Mouse (Mus musculus): ENCODE data around the gene Cd52. TPM values are rescaled to one million over a fixed set of nuclear protein-coding genes. Genes with fewer than 3 reads are reported as not detected.

Cd52 gene
- polyA plus RNA-seq, 1 experiment: not detected

GRCm38 (mm10) chr4:134068793-134069580 lies 25.9 kb downstream of the Cd52 start:
- TF ChIP-seq CEBPB (IDR thresholded peaks at IDR 0.05; ENCODE audit: low read depth) (no peak), MYOD1 (IDR thresholded peaks at IDR 0.05; ENCODE audit: control insufficient read depth, insufficient read length, low read depth) (no peak), USF1 (IDR thresholded peaks at IDR 0.05; ENCODE audit: low read depth) (no peak), MYOG (IDR thresholded peaks at IDR 0.05; ENCODE audit: control insufficient read depth, extremely low read depth, insufficient read length) (no peak), CTCF (IDR thresholded peaks at IDR 0.05; ENCODE audit: control insufficient read depth, insufficient read depth, insufficient read length) (no peak), FOSL1 (IDR thresholded peaks at IDR 0.05; ENCODE audit: insufficient read depth, low read length, poor library complexity, severe bottlenecking) (no peak), MAX (IDR thresholded peaks at IDR 0.05) (no peak)

GRCm38 (mm10) chr4:134067833-134068544 lies 26.9 kb downstream of the Cd52 start:
- no peak overlapping the region for H3ac ChIP-seq (ENCODE audit: control insufficient read depth, insufficient read length, low read depth)
- H3K79me3 ChIP-seq (ENCODE audit: low read depth): no peaks in the 10 kb centered on the region
- no peak overlapping the region for H3K4me3 ChIP-seq (ENCODE audit: insufficient read depth, poor library complexity, severe bottlenecking)
- TF ChIP-seq USF1 (IDR thresholded peaks at IDR 0.05; ENCODE audit: low read depth): no peak
- no peak for TF ChIP-seq CEBPB (IDR thresholded peaks at IDR 0.05; ENCODE audit: low read depth)
- TF ChIP-seq FOSL1 (IDR thresholded peaks at IDR 0.05; ENCODE audit: insufficient read depth, low read length, poor library complexity, severe bottlenecking): no peak
- TF ChIP-seq MAX (IDR thresholded peaks at IDR 0.05): no peak
- no peak for TF ChIP-seq MYOD1 (IDR thresholded peaks at IDR 0.05; ENCODE audit: control insufficient read depth, insufficient read length, low read depth)
- no peak for TF ChIP-seq MYOG (IDR thresholded peaks at IDR 0.05; ENCODE audit: control insufficient read depth, extremely low read depth, insufficient read length)
- no peak for TF ChIP-seq CTCF (IDR thresholded peaks at IDR 0.05; ENCODE audit: control insufficient read depth, insufficient read depth, insufficient read length)
- H3K27me3 ChIP-seq (ENCODE audit: control insufficient read depth, insufficient read depth, insufficient read length): peaks cover 50% of the 10 kb centered on the region
- H3K36me3 ChIP-seq (ENCODE audit: control insufficient read depth, insufficient read depth): no peaks in the 10 kb centered on the region
- H3K79me2 ChIP-seq (ENCODE audit: control insufficient read depth, insufficient read depth): no peaks in the 10 kb centered on the region

More at GRCm38 (mm10) chr4:134068793-134069580, 25.9 kb downstream of the Cd52 start:
- Histone ChIP-seq H3ac (ENCODE audit: control insufficient read depth, insufficient read length, low read depth) (no peak overlapping the region), H3K79me3 (ENCODE audit: low read depth) (no peaks in the 10 kb centered on the region), H3K27me3 (ENCODE audit: control insufficient read depth, insufficient read depth, insufficient read length) (peaks cover 49% of the 10 kb centered on the region), H3K79me2 (ENCODE audit: control insufficient read depth, insufficient read depth) (no peaks in the 10 kb centered on the region), H3K36me3 (ENCODE audit: control insufficient read depth, insufficient read depth) (no peaks in the 10 kb centered on the region), H3K4me3 (ENCODE audit: insufficient read depth, poor library complexity, severe bottlenecking) (no peak overlapping the region)

DNA sequence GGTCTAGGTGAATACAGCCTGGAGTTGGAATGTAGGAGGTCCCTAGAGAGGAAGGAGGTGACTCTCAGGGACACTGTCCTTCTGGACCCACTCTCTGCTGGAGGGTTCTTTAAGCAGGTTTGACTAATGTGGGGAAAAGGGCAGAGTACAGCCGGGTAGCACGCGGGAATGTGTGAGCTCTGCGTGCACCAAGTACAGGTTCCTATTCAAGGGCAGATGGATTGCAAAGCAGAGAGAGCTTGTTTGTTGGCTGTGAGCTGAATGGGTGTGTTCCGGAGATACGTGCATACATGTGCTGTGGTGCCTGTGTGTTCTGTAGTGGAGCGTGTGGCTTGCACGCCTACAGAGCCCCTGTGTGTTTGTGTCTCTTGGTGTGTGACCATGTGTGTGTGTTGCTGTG lies 27.5 kb downstream of the Cd52 start:
- TF ChIP-seq FOSL1 (IDR thresholded peaks at IDR 0.05; ENCODE audit: insufficient read depth, low read length, poor library complexity, severe bottlenecking) (no peak), CEBPB (IDR thresholded peaks at IDR 0.05; ENCODE audit: low read depth) (no peak), CTCF (IDR thresholded peaks at IDR 0.05; ENCODE audit: control insufficient read depth, insufficient read depth, insufficient read length) (no peak), USF1 (IDR thresholded peaks at IDR 0.05; ENCODE audit: low read depth) (no peak), MYOD1 (IDR thresholded peaks at IDR 0.05; ENCODE audit: control insufficient read depth, insufficient read length, low read depth) (no peak), MAX (IDR thresholded peaks at IDR 0.05) (no peak), MYOG (IDR thresholded peaks at IDR 0.05; ENCODE audit: control insufficient read depth, extremely low read depth, insufficient read length) (no peak)
- Histone ChIP-seq H3K36me3 (ENCODE audit: control insufficient read depth, insufficient read depth) (no peaks in the 10 kb centered on the region), H3K27me3 (ENCODE audit: control insufficient read depth, insufficient read depth, insufficient read length) (peaks cover 45% of the 10 kb centered on the region), H3ac (ENCODE audit: control insufficient read depth, insufficient read length, low read depth) (no peak overlapping the region), H3K4me3 (ENCODE audit: insufficient read depth, poor library complexity, severe bottlenecking) (no peak overlapping the region), H3K79me3 (ENCODE audit: low read depth) (no peaks in the 10 kb centered on the region), H3K79me2 (ENCODE audit: control insufficient read depth, insufficient read depth) (no peaks in the 10 kb centered on the region)

GRCm38 (mm10) chr4:134065431-134066004 lies 29.4 kb downstream of the Cd52 start:
- Histone ChIP-seq H3K79me3 (ENCODE audit: low read depth) (no peaks in the 10 kb centered on the region), H3ac (ENCODE audit: control insufficient read depth, insufficient read length, low read depth) (no peak overlapping the region), H3K79me2 (ENCODE audit: control insufficient read depth, insufficient read depth) (no peaks in the 10 kb centered on the region), H3K27me3 (ENCODE audit: control insufficient read depth, insufficient read depth, insufficient read length) (peaks cover 43% of the 10 kb centered on the region), H3K36me3 (ENCODE audit: control insufficient read depth, insufficient read depth) (no peaks in the 10 kb centered on the region), H3K4me3 (ENCODE audit: insufficient read depth, poor library complexity, severe bottlenecking) (no peak overlapping the region)
- no peak for TF ChIP-seq CEBPB (IDR thresholded peaks at IDR 0.05; ENCODE audit: low read depth)
- no peak for TF ChIP-seq MYOG (IDR thresholded peaks at IDR 0.05; ENCODE audit: control insufficient read depth, extremely low read depth, insufficient read length)
- no peak for TF ChIP-seq USF1 (IDR thresholded peaks at IDR 0.05; ENCODE audit: low read depth)
- TF ChIP-seq MAX (IDR thresholded peaks at IDR 0.05): no peak
- no peak for TF ChIP-seq MYOD1 (IDR thresholded peaks at IDR 0.05; ENCODE audit: control insufficient read depth, insufficient read length, low read depth)
- no peak for TF ChIP-seq CTCF (IDR thresholded peaks at IDR 0.05; ENCODE audit: control insufficient read depth, insufficient read depth, insufficient read length)
- no peak for TF ChIP-seq FOSL1 (IDR thresholded peaks at IDR 0.05; ENCODE audit: insufficient read depth, low read length, poor library complexity, severe bottlenecking)

DNA sequence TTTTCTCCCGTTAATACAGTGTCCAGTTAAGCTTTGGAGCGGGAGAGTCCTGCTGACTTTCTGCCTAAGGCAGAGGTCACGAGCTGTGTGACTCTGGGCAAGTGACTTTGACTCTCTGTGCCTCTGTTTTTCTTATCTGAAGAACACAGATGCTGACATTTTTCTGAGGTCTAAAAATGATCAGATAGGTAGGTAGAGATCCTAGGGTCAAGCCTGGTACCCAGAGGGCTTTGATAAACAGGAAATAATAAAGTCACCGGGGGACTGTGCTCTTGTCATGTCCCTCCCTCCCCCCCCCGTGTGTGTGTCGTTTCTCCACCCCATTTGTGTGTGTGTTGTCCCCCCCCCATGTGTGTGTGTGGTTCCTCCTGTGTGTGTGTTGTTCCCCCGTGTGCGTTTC lies 32.3 kb downstream of the Cd52 start:
- no peaks in the 10 kb centered on the region for H3K36me3 ChIP-seq (ENCODE audit: control insufficient read depth, insufficient read depth)
- no peak overlapping the region for H3K4me3 ChIP-seq (ENCODE audit: insufficient read depth, poor library complexity, severe bottlenecking)
- H3K79me2 ChIP-seq (ENCODE audit: control insufficient read depth, insufficient read depth): no peaks in the 10 kb centered on the region
- TF ChIP-seq CTCF (IDR thresholded peaks at IDR 0.05; ENCODE audit: control insufficient read depth, insufficient read depth, insufficient read length): no peak
- no peak for TF ChIP-seq FOSL1 (IDR thresholded peaks at IDR 0.05; ENCODE audit: insufficient read depth, low read length, poor library complexity, severe bottlenecking)
- TF ChIP-seq MYOG (IDR thresholded peaks at IDR 0.05; ENCODE audit: control insufficient read depth, extremely low read depth, insufficient read length): no peak
- TF ChIP-seq CEBPB (IDR thresholded peaks at IDR 0.05; ENCODE audit: low read depth): no peak
- TF ChIP-seq MAX (IDR thresholded peaks at IDR 0.05): no peak
- TF ChIP-seq MYOD1 (IDR thresholded peaks at IDR 0.05; ENCODE audit: control insufficient read depth, insufficient read length, low read depth): no peak
- TF ChIP-seq USF1 (IDR thresholded peaks at IDR 0.05; ENCODE audit: low read depth): no peak
- no peak overlapping the region for H3ac ChIP-seq (ENCODE audit: control insufficient read depth, insufficient read length, low read depth)
- no peaks in the 10 kb centered on the region for H3K79me3 ChIP-seq (ENCODE audit: low read depth)
- H3K27me3 ChIP-seq (ENCODE audit: control insufficient read depth, insufficient read depth, insufficient read length): peaks cover 48% of the 10 kb centered on the region

Measured in C2C12 (cell line).